Mouse (Mus musculus) kidney, adult 8-10 months (tissue): ENCODE measurements around the gene Armc2.
"Not testable (repeated sequence)": the region's sequence is repeated elsewhere in the genome, so short reads cannot be mapped to it uniquely, and the experiment has no call there.

ENCODE experiments used
- DNase-seq, 2 experiments: peaks; one replicate each; pipeline ENCODE4 v3.0.0; 2022

The Armc2 gene

GRCm38 (mm10) chr10:41962725-41963124 lies 55.5 kb downstream of the Armc2 start:
- no peak for DNase-seq

GRCm38 (mm10) chr10:41959808-41960207 lies 58.4 kb downstream of the Armc2 start:
- no peak for DNase-seq

- DNase-seq, result no peak
These were observed 59.5 kb downstream of the Armc2 start for GRCm38 (mm10) chr10:41958677-41959274.

GRCm38 (mm10) chr10:41957421-41958225 lies 60.6 kb downstream of the Armc2 start:
- DNase-seq, result peak in 1 of 2 experiments; percentile 22

- no peak for DNase-seq
These were observed 64.7 kb downstream of the Armc2 start for GRCm38 (mm10) chr10:41953528-41953864.

- DNase-seq, result no peak
These were observed 65.3 kb downstream of the Armc2 start for GRCm38 (mm10) chr10:41952850-41953527.

GRCm38 (mm10) chr10:41952354-41952753 lies 65.9 kb downstream of the Armc2 start:
- not testable (repeated sequence) for DNase-seq

GRCm38 (mm10) chr10:41939090-41939489 lies 79.2 kb downstream of the Armc2 start:
- no peak for DNase-seq

- DNase-seq, result no peak
These were observed 81.1 kb downstream of the Armc2 start for GRCm38 (mm10) chr10:41937176-41937575.

- DNase-seq, result no peak
These were observed 82.1 kb downstream of the Armc2 start for GRCm38 (mm10) chr10:41936100-41936499.

GRCm38 (mm10) chr10:41935476-41935829 lies 82.8 kb downstream of the Armc2 start:
- DNase-seq, result no peak

- peak; percentile 93 to 94 for DNase-seq
These were observed 83.4 kb downstream of the Armc2 start for GRCm38 (mm10) chr10:41934633-41935475.

GRCm38 (mm10) chr10:41933536-41933935 lies 84.7 kb downstream of the Armc2 start:
- DNase-seq, result peak in 1 of 2 experiments; percentile 60

GRCm38 (mm10) chr10:41932943-41933342 lies 85.3 kb downstream of the Armc2 start:
- no peak for DNase-seq

GRCm38 (mm10) chr10:41931962-41932361 lies 86.3 kb downstream of the Armc2 start:
- DNase-seq, result no peak

GRCm38 (mm10) chr10:41930966-41931365 lies 87.3 kb downstream of the Armc2 start:
- DNase-seq, result no peak

- no peak for DNase-seq
These were observed 91.5 kb downstream of the Armc2 start for GRCm38 (mm10) chr10:41926726-41927125.

- no peak for DNase-seq
These were observed 105.8 kb downstream of the Armc2 start for GRCm38 (mm10) chr10:41912290-41912994.

- no peak for DNase-seq
These were observed 109.3 kb downstream of the Armc2 start for GRCm38 (mm10) chr10:41908899-41909298.

- DNase-seq, result no peak
These were observed 110.3 kb downstream of the Armc2 start for GRCm38 (mm10) chr10:41907950-41908349.

GRCm38 (mm10) chr10:41907473-41907872 lies 110.8 kb downstream of the Armc2 start:
- no peak for DNase-seq

- no peak for DNase-seq
These were observed 116.4 kb downstream of the Armc2 start for GRCm38 (mm10) chr10:41901864-41902263.
